Mouse (Mus musculus) lung, postnatal 14 days (tissue): Measurements from ENCODE around the gene Csrnp1.
A peak's percentile ranks its signal among the peaks of the same experiment; 100 is the strongest.

Experiments used
- DNase-seq: peaks from one replicate; pipeline ENCODE4 v3.0.0; 2021

The Csrnp1 gene

DNA sequence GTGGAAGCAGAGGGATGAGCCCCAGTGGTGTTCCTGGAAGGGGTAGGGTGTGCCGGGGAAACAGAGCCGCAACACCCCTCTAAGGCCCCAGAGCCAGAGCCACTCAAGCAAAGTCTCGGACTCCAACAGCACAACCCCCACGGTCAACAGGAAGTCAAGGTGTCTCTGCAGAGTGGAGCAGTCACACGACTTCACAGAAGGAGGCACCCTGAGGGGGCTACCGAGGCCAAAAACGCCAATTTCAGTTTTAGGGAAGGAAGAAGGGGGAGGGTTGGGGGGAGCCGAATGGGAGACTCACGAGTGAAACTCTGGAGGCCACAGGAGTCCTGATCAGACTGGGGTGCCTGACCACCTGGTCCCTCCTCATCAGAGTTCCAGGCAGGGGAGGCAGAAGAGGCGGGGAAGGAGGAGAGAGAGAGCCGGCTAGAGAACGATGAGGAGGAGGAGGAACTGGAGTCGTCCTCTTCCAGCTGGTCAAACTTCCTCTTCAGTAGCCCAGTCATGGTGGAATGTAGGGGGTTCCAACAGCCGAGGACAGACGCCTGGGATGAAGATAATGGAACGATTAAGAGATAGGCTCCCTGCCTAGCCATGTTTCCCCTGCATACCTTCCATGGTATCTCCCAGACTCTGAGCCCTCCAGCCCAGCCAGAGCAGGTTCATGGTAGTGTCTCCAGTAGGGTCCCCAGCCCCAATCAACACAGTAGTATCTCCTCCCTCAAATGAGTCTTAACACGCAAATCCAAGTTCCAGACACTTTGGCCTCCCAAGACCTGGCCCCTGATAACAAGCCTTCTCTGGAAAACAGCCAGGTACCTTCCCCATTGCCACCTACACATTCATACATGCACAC is 7.5 kb downstream of the Csrnp1 start:
- no peak for DNase-seq

- no peak for DNase-seq
Measured at GRCm38 (mm10) chr9:119975286-119975685, 9.2 kb downstream of the Csrnp1 start.

GRCm38 (mm10) chr9:119974609-119975008 is 9.8 kb downstream of the Csrnp1 start:
- no peak for DNase-seq

GRCm38 (mm10) chr9:119973869-119974520 is 10.5 kb downstream of the Csrnp1 start:
- no peak for DNase-seq

DNA sequence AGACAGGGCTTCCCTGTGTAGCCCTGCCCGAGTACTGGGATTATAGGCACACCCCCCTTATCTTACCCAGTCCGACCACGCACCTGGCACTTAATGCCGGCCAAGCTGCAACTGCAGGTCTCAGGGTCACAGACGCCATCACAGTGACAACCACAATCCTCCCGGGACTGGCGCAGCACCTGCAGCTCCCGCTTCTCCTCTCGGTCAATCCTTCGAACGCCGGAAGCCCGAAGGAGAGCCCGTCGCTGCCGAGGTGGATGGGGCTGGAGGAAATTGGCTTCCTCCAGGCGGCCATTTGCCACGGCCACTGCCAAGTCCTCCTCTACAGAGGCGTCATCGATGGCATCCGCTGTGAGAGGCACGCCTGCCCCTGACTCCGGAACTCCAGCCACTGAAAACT is 11.2 kb downstream of the Csrnp1 start:
- no peak for DNase-seq

GRCm38 (mm10) chr9:119972582-119972981 is 11.9 kb downstream of the Csrnp1 start:
- DNase-seq, result no peak

GRCm38 (mm10) chr9:119972166-119972565 is 12.3 kb downstream of the Csrnp1 start:
- no peak for DNase-seq

DNA sequence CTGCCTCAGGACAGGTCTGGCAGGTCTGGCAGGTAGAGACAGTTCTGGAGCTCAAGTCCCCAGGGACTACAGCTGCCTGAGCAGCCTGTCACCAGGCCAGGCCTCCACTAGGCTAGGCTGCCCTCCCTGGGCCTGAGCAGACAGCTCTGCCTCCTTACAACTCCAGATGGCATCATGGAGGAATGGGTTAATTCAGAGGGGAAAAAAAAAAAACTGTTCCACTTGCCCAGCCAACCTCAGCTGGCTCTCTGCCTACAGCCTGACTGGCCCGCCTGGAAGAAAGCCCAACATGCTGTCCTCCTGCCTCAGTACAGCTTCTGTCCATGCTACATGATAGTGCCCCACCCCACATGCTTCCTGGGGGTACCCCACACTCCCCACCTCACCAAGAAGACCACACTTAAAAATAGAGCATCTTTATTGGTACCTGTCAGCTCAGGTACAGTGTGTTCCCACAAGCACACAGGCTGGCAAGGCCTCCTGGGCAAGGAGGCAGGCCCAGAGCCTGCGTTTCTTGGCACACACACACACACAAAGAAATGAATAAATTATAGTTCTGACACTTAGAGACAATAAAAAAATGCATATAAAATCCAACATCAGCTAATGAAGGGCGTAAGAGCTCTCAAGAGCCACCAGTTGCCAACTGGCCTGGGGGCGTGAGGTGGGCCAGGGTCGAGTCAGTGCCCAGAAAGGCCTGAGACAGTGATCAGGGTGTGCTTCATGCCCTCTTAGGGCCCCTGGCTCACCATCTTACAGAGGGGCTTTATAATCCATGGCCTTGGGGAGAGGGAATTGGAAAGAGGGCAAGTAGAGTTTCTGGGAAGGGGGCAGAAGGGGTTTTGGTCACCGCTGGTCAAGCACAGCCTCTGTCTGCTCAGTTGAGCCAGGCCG is 13.4 kb downstream of the Csrnp1 start:
- DNase-seq, result no peak

DNA sequence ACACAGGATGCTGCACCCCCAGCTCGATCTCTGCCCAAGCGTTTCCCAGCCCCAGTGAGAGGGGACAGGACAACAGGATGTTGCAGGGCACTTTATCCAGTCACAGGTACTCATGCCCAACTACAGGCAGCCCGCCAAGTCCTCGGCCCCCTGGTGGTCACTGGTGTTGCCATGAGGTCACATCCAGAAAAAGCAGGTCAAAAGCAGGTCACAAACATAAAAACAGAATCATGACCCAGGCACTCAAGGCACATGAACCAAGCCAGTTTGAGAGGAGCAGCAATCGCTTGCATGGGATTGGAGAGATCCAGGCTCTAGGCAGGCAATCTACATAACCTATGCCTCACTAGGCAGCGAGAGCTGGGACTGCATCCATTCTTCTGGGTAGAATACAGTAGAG is 14.2 kb downstream of the Csrnp1 start:
- DNase-seq, result peak; percentile 78

GRCm38 (mm10) chr9:119969811-119970210 is 14.6 kb downstream of the Csrnp1 start:
- DNase-seq, result no peak

DNA sequence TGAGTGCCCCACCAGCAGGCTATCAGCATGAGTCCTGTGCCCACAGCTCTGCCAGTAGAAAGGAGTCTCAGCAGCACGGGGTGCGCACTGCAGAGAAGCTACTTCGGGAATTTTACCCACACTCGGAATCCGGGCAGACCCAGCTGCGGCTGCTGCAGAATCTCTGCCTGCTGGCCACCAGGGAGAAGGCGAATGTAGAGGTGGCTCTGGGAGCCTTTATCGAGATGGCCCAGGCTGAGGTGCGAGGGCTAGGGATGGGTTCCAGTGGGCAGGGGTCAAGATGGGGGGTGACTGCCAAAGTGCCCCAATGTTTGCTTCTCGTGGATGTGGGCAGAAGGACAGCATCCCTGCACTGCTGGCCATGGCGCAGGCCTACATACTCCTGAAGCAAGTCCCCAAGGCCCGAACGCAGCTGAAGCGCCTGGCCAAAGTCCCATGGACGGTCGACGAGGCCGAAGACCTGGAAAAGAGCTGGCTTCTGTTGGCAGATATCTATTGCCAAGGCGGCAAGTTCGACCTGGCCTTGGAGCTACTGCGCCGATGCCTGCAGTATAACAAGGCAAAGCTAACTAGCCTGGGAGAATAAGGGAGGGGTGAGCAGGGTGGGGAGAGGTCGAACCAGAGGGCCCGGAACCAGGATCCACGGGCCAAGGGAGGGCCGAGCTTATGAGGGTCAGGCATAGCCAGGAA is 18.1 kb downstream of the Csrnp1 start:
- DNase-seq, result no peak

DNA sequence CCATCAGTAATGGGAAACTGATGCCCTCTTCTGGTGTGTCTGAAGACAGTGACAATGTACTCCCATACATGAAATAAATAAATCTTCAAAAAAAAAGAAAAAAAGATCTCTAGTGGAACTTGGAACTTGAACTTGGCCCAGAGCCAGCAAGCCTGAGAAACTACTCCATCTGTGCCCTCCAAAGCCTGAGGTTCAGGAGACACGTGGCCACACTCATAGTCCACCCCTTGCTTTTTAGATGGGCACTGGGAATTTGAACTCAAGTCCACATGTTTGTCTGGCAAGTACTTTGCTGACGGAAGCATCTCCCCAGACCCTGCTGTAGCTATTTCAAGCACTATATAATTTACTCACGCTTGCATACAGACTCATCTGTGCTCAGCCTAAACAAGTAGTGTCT is 19.3 kb downstream of the Csrnp1 start:
- DNase-seq, result no peak

DNA sequence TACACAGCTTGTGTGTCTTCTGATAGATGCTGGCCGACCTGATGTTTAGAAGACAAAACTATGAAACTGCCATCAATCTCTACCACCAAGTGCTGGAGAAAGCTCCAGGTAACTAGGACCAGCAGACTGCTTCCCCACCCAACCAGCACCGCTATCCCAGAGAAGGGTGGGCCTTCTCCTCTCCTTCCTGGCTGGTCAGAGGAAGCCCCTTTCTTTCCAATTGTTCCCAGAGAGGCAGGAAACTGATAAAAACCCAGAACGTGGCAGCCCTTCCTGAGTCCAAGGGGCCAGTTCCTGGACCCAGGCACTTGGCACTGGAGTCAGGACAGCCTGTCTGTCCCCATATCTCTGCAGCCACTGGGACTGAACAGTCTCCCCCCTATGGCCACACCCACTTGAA is 20.3 kb downstream of the Csrnp1 start:
- peak; percentile 60 for DNase-seq

- peak; percentile 87 for DNase-seq
Measured at GRCm38 (mm10) chr9:119962987-119963667, 21.3 kb downstream of the Csrnp1 start.

DNA sequence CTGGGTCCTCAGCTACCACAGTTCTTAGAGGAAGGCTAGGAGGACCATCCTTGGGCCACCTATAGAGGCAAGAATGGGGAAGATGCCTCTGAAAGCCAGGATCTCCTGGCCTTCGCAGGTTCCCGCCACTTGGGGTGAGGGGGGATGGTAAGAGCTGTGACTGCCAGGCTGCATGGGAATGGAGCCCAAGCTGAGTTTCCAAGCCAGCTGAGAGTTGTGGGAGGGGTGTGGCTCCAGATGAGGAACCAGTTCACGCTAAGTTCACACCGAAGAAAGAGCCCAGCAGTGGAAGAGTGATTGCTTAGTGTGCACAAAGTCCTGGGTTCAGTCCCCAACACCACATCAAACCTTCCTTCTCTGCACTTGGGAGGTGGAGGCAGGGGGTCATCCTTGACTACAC is 22.2 kb downstream of the Csrnp1 start:
- no peak for DNase-seq

DNA sequence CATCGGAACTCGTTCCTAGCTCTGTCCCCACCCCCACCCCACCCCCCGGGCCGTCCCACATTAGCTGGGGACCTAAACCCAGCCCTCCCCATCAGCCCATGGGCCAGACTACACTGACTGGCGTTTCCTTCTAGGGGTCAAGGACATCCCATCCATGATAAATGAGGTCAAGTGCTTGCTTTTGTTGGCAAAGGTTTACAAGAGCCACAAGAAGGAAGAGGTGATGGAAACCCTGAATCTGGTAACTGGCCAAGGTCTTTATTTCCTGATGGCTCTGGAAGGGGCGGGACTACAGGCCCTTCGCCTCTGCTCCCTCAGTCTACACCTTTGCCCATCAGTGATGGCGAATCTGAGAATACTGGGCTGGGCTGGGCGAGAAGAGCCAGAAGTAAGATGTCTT is 25.6 kb downstream of the Csrnp1 start:
- DNase-seq, result no peak

- no peak for DNase-seq
Measured at GRCm38 (mm10) chr9:119951388-119951787, 33.1 kb downstream of the Csrnp1 start.

DNA sequence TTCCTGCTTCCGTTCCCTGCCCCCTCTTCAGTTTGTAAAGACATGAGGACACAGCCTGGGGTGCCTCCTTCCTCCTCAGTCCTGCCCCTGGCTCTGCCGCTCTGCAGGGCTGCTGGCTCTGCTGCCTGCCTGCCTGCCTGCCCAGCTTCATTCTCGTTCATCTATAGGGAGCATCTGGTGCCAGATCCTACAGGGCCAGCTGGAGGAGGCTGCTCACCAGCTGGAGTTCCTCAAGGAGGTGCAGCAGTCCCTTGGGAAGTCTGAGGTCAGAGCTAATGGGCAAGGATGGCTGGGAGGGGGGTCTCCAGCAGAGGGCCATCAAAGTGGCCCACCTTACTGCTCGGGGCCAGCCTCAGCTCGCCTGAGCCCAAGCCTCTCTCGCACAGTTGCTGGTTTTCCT is 34.0 kb downstream of the Csrnp1 start:
- no peak for DNase-seq

DNA sequence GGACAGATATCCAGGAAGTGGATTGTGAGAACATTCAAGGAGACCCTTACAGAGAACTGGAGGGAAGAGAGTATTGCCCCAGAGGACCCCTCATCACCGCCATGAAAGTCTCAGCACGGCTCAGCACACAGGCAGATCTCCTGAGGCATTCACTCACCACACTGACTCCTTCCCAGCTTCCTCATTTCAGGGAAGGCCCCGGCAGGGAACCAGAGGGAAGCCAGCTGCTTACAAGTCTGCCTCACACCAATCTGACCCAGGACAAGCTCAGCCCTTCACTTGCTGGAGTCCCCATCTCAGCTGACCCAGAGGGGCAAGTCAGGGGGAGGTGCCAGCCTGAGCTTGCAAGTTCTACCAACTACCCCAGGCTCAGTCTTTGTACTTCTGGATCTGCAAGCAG is 35.7 kb downstream of the Csrnp1 start:
- DNase-seq, result no peak

DNA sequence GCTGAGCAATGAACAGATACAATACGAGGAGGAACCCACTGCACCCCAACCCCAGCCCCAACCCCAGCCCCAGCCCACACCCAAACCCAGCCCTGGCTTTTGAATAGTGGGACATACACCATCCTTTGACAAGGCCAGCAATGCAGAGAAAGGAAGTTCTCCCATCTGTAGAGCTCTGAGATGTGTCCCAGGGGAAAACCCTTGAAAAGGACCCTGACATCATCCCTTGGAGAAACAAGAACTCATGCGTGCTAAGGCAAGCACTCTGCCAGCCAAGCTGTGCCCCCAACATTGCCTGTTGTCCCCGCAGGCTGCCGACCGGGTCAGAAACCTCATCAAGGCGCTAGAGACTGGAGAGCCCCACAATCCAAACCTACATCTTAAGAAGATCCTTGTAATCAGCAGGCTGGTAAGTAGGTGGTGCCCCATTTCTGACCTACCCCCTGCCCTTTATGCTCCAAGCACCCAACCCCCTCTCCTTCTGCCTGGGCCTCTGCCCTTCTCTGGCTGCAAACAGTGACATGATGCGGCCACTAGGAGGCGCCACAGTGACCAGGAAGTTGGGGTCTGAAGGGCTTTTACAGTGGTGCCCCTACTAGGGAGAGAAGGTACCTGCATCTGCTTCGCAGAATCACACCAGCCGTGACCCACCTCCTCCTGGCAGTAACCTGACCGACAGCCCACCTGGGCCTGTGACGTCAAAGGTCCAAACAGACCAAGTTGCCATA is 39.1 kb downstream of the Csrnp1 start:
- peak; percentile 23 for DNase-seq

- no peak for DNase-seq
Measured at GRCm38 (mm10) chr9:119943326-119943725, 41.1 kb downstream of the Csrnp1 start.

GRCm38 (mm10) chr9:119941861-119942260 is 42.6 kb downstream of the Csrnp1 start:
- DNase-seq, result no peak
